Mouse (Mus musculus): ENCODE measurements around the gene Gm5485.

Gm5485 gene

GRCm38 (mm10) chr16:48372461-48372860 lies 39.8 kb downstream of the Gm5485 start:
- DNase-seq (ENCODE audit: low read depth): peak; percentile 7

GRCm38 (mm10) chr16:48368096-48368495 lies 44.1 kb downstream of the Gm5485 start:
- peak; percentile 93 for DNase-seq (ENCODE audit: low read depth)

- DNase-seq (ENCODE audit: low read depth): peak; percentile 13
Measured at GRCm38 (mm10) chr16:48366801-48367200, 45.4 kb downstream of the Gm5485 start.

GRCm38 (mm10) chr16:48360887-48361286 lies 51.3 kb downstream of the Gm5485 start:
- no peak for DNase-seq (ENCODE audit: low read depth)

GRCm38 (mm10) chr16:48356417-48356816 lies 55.8 kb downstream of the Gm5485 start:
- DNase-seq (ENCODE audit: low read depth): no peak

- DNase-seq (ENCODE audit: low read depth): no peak
Measured at GRCm38 (mm10) chr16:48355716-48356115, 56.5 kb downstream of the Gm5485 start.

Measured in 416B (cell line).